12 mouse cellular contexts compared by ENCODE assay signal in the genomic region with DNA sequence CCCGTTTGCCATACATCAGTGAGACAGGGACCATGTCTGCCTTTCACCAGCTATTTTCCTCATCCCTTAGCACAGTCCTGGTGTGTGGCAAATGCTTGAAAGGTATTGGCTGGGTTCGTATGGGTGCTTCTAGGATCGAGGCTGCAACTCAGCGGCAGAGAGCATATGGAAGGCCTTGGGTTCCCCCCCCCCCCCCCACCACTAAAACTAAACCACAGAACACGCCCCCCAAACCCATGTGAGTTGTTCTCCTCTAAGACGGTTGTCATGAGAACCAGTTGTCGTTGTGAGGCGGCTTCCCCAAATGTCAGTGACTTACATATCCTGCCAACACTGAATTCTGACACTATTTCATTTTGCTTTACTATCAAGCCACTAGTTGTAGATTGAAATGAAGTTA. TPM values are rescaled to one million over a fixed set of nuclear protein-coding genes. Genes with fewer than 3 reads are reported as not detected.
DNase-seq lines count a peak whose midpoint lies in the region; ATAC-seq and TF ChIP-seq lines count a peak whose summit lies in the region.
"Had no signal": no experiment of that assay in that cellular context is flagged by ENCODE, and none has a peak within 500 bp of the region (broad histone marks: within the 10 kb centered on the region; RNA-seq: fewer than 3 reads in every experiment).

No protein-coding gene starts in this region.

- H3K36me3 ChIP-seq in heart, adult 2 months (ENCODE audit: control insufficient read depth, insufficient read depth, low read length), result no peaks in the 10 kb centered on the region; the same call in 1 of the 2 replicates
- H3K36me3 ChIP-seq: hindbrain, embryonic 15.5 days had no signal

- no peaks in the 10 kb centered on the region for H3K79me2 ChIP-seq in heart, adult 2 months (replicated peaks; ENCODE audit: control insufficient read depth, insufficient read depth, low read length)

- no peak for DNase-seq in heart, adult 2 months
- DNase-seq in heart, adult 11 months, result no peak
- DNase-seq in B cell, adult 2 months, result peak; percentile 75 to 82
- peak; percentile 65 to 74 for DNase-seq in natural killer cell, adult 2 months (ENCODE audit: low spot score in 2 of 2)
- no peak for DNase-seq in embryo, embryonic 10.5 days (ENCODE audit: low spot score)
- DNase-seq in Muller cell, postnatal 12 days (ENCODE audit: inconsistent ontology term), result no peak
- no peak for DNase-seq in kidney, adult 11 months
- DNase-seq: cerebellum, postnatal 14 days; right cerebral cortex, postnatal 14 days had no signal

- H3K9ac ChIP-seq in heart, adult 2 months (ENCODE audit: low read depth, low read length), result no peak overlapping the region
- H3K9ac ChIP-seq: hindbrain, embryonic 15.5 days had no signal

- intact Hi-C loops in heart, adult 2 months (cut with DNase I), result no loop called here

- H3K27me3 ChIP-seq in heart, adult 2 months (ENCODE audit: control insufficient read depth, insufficient read depth, low read length), result no peaks in the 10 kb centered on the region
- H3K27me3 ChIP-seq: hindbrain, embryonic 15.5 days had no signal

- no peak for TF ChIP-seq EP300 in heart, adult 2 months (IDR thresholded peaks at IDR 0.05; ENCODE audit: insufficient read depth, low read depth, low read length)

- 57% methylated on average over 8 of the region's 8 CpGs for WGBS in heart, adult 2 months

- TF ChIP-seq POLR2A in heart, adult 2 months (IDR thresholded peaks at IDR 0.05; ENCODE audit: insufficient read depth, low read depth, low read length), result no peak

- no peak for TF ChIP-seq CTCF in heart, adult 2 months (IDR thresholded peaks at IDR 0.05)

- H3K4me1 ChIP-seq in heart, adult 2 months (ENCODE audit: control insufficient read depth, insufficient read depth, low read length), result peaks cover 16% of the 10 kb centered on the region

- ATAC-seq in common myeloid progenitor, adult 5-6 weeks (replicated peaks; ENCODE audit: low read depth, poor library complexity, severe bottlenecking), result peak; percentile 76

- no peak overlapping the region for H3K4me3 ChIP-seq in heart, adult 2 months
- H3K4me3 ChIP-seq: hindbrain, embryonic 15.5 days; myocyte had no signal

- H3K27ac ChIP-seq in heart, adult 2 months, result peak overlapping the region; percentile 89
- H3K27ac ChIP-seq: hindbrain, embryonic 15.5 days had no signal

RNA-seq across cellular contexts. Expression of a gene that starts 24.9 kb away (rescaled TPM):
- 10 to 100 TPM; 10.4 to 12.3 TPM for total RNA-seq in heart, adult 2 months (2021)
- 3.3 and 5.3 TPM in 2 replicates for polyA plus RNA-seq in heart, adult 2 months (2012; rRNA removed)
- total RNA-seq in common myeloid progenitor, adult 5-6 weeks (2017), result 0.82 TPM in 1 of 2 replicates, not detected in the other

Comparison
In these comparisons a context has a peak if more than half of its experiments do, and no peak if none do; other contexts are left out.
1. DNase-seq: peak in B cell, adult 2 months (2 of 2) and natural killer cell, adult 2 months (2 of 2); none in heart, adult 2 months (0 of 2), heart, adult 11 months (single experiment), embryo, embryonic 10.5 days (single experiment), Muller cell, postnatal 12 days (single experiment) and kidney, adult 11 months (single experiment).